Mouse (Mus musculus): ENCODE measurements around the gene A430033K04Rik.

The A430033K04Rik gene

DNA sequence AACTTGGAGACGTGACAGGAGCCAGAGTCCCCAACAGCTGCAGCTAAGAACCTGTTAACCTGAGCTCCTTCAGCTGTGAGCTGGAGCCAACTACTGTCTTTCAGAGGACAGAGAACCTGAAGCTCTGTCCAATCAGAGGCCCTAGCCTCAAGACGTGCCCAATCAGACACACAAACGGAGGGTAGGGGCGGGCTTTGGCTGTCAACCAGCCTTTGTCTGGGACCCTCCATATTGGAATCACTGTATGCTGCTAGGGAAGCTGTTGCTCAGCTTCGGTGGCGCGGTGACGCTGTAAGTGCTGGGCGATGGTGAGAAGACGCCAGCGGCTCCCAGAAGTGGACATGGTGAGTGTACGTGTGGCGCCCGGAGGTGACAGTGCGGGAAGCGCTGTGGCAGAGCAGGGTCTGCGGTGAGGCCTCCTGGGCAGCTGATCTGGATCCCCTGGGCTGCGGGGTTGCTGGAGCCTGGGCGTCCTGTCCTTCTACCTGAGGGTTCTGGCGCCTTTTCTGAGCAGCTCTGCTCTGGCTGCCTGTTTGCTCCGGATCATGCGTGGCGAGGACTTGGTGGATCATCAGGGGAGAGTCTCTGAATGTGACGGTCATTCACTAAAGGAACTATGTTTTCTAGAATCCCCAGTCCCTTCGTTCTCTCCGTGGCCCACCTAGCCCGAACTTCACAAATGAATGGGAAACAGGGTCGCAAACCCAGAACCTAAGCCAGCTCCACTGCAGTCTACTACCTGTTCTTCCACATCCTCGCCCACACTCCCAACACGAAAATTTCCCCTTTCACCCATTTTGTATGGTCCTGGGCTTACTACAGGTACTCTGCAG lies at the start of gene A430033K04Rik:
TSS of gene A430033K04Rik (plus strand) at position 215 of the 833 bp plus-strand sequence.
- DNase-seq (ENCODE audit: low read depth) = peak; percentile 97

- peak; percentile 43 for DNase-seq (ENCODE audit: low read depth)
These were observed 35.3 kb upstream of the A430033K04Rik start for GRCm38 (mm10) chr5:138587396-138587795.

DNA sequence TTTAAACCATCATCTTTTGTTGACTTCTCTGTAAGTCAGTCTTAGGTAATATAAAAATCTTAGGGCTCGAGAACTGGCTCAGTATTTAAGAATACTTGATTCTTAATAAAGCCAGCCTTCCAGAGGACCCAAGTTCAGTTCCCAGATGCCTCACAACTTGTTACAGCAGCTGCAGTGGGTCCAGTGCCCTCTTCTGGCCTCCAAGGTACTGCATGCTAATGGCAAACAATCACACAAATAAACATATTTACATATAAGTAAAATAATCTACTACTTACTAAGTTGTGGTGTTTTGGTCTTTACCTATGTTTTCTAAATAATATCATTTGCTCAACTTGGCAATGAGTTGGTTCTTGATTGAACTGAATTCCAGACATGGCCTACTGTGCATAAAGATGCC lies 4.3 kb upstream of the A430033K04Rik start:
- peak; percentile 31 for DNase-seq (ENCODE audit: low read depth)

DNA sequence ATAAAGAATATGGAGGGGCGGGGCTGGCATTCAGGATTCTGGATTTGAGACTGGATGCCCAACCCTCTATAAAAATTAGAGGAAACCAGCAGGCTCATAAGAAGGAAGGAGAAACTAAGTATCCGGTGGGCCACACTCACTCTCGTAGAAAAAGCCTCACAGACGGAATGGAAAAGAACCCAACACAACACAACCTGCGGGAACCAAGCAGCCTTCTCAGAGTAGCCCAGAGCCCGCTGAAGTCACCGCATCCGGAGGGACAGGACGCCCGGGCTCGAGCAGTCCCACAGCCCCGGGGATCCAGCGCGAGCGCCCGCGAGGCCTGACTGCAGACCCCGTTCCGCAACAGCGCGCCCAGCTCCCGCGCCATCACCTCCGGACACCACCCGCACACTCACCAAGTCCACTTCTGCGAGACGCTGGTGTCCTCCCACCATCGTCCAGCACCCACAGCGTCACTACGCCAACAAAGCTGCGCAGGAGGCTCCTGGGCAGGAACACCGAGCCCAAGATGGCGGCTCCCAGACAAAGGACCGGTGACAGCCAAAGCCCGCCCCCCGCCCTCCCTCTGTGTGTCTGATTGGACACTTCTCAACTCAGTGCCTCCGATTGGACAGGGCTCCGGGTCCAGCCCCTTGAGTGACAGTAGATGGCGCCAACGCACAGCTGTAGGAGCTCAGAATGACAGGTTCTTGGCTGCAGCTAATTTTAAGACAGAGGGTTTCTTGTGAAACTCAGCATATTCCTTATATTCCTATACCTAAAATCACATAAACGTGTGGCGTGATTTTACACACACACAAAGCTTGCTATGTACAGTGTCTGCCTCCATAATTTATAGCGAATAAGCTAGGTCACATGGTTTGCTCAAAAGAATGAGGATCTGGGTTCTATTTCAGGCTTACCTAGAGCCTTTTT lies 3.2 kb upstream of the A430033K04Rik start, which contains the start of gene Zfp68:
TSS of gene Zfp68 (minus strand) at position 551 of the 918 bp plus-strand sequence.
- peak; percentile 99 for DNase-seq (ENCODE audit: low read depth)

DNA sequence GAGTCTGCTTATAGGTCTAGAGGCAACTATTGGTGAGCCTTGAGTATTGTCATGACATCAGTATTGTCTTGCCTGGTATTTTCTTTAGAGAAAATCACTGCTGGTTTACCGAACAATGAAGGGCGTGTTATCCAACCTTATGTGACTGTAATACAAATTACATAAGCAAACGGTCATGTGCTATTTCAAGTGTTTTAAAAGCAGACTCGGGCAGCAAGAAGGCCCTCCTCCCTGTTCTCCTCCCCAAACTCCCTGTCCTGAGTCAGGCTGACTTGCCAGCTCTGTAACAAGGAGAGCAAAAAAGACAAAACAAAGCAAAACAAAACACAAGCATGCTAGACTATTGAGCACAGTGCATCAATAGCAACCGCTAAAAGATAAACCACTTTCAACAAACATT lies 1.8 kb upstream of the A430033K04Rik start:
- DNase-seq (ENCODE audit: low read depth) = peak; percentile 20

DNA sequence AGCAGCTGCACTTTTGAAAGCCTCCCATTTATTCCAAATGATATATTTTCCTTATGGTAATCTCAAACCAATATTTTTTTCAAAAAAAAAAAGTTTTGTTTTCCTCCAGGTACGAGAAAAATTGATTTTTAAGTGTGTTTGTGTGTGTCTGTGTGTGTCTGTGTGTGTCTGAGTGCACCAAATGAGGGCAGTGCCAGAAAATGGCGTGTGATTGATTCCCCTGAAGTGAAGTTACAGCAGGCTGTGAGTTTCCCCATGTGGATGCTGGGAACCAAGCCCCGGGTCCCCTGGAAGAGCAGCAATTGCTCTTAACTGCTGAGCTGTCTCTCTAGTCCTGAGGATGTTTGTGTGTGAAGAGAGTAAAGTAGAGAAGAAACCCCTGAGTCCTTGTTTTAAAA lies 818 bp downstream of the A430033K04Rik start:
- peak; percentile 47 for DNase-seq (ENCODE audit: low read depth)

- DNase-seq (ENCODE audit: low read depth) = no peak
These were observed 13.8 kb downstream of the A430033K04Rik start for GRCm38 (mm10) chr5:138636486-138636885.

GRCm38 (mm10) chr5:138641081-138641480 lies 18.4 kb downstream of the A430033K04Rik start:
- DNase-seq (ENCODE audit: low read depth) = no peak

- no peak for DNase-seq (ENCODE audit: low read depth)
These were observed 19.1 kb downstream of the A430033K04Rik start for GRCm38 (mm10) chr5:138641761-138642160.

GRCm38 (mm10) chr5:138652911-138653310 lies 30.3 kb downstream of the A430033K04Rik start:
- no peak for DNase-seq (ENCODE audit: low read depth)

DNA sequence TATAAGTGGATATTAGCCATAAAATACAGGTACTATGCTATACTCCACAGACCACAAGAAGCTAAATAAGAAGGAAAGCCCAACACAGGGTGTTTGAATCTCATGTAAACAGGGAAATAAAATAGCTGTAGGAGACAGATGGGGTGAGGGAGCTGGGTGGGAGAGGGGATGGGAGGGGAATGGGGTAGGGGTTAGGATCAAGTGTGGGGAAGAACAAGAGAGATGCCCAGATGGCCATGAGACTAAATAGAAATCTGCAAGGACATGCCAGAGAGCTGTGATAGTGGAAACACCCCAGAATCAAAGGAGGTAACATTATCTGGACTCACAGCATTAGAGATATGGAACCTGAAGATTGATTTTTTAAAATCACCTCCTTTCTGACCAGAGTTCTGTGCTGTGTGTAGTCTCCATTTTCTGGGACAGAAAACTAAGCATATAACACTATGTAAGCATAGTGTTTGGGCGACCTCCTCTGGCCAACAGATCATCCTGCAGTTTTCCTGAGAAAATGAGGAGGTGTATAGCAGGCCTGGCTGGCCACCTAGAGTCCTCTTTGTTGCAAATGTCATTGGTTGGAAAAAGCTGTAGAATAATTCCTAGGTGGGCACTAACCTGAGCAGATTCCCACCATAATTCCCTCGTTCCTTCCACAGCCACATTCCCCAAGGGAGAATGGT lies 34.0 kb downstream of the A430033K04Rik start:
- DNase-seq (ENCODE audit: low read depth) = peak; percentile 82

GRCm38 (mm10) chr5:138657407-138657806 lies 34.7 kb downstream of the A430033K04Rik start:
- no peak for DNase-seq (ENCODE audit: low read depth)

GRCm38 (mm10) chr5:138657854-138658253 lies 35.2 kb downstream of the A430033K04Rik start:
- peak; percentile 74 for DNase-seq (ENCODE audit: low read depth)

DNA sequence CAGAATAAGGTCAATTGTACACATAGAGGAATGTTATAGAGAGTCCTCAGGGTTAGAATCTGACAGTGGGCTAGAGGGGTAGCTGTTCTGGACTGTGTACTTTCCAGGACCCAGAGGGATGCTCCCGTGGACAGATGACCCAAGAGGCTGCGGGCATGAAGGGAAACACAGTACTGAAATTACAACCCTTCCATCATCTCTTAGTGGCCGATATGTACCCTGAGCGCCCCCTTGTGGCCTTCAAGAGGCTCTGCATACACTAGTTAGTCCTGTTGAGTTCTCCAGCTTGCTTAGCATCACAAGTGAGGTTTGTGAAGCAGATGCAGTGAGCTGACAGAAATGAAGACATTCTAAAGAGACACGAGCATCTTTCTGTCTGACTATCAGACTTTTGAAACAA lies 36.3 kb downstream of the A430033K04Rik start:
- peak; percentile 85 for DNase-seq (ENCODE audit: low read depth)

GRCm38 (mm10) chr5:138683023-138683766 lies 60.5 kb downstream of the A430033K04Rik start:
- DNase-seq (ENCODE audit: low read depth) = peak; percentile 50

GRCm38 (mm10) chr5:138683821-138684220 lies 61.2 kb downstream of the A430033K04Rik start:
- DNase-seq (ENCODE audit: low read depth) = no peak

GRCm38 (mm10) chr5:138687453-138687852 lies 64.8 kb downstream of the A430033K04Rik start:
- no peak for DNase-seq (ENCODE audit: low read depth)

GRCm38 (mm10) chr5:138689254-138689653 lies 66.6 kb downstream of the A430033K04Rik start:
- DNase-seq (ENCODE audit: low read depth) = no peak

- DNase-seq (ENCODE audit: low read depth) = peak; percentile 62
These were observed 70.4 kb downstream of the A430033K04Rik start for GRCm38 (mm10) chr5:138692936-138693570.

GRCm38 (mm10) chr5:138694036-138694435 lies 71.4 kb downstream of the A430033K04Rik start:
- peak; percentile 14 for DNase-seq (ENCODE audit: low read depth)
